In the genomic region with DNA sequence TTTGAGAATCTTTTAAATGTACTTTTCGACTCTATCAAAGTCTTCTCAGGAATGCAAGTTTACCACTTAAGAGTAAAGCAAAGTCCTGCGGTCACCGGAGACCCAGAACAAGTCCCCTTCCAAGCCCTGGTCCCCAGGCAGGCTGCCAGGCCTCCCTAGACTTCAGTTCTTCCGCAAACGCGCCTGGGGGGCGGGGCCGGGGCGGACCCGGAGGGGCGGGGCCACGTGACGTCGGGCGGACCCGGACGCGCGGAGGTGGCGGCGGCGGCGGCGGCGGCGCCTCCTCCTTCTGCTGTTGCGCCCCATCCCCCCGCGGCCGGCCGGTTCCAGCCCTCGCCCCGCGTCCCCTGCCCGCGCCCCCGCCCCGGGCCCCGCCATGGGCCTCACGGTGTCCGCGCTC, we compare ENCODE assay signal across 8 mouse cellular contexts. TPM values are rescaled to one million over a fixed set of nuclear protein-coding genes. Genes with fewer than 3 reads are reported as not detected.
DNase-seq lines count a peak whose midpoint lies in the region; ATAC-seq lines count a peak whose summit lies in the region.

A gene (plus strand): TSS at position 248 of the 400 bp plus-strand sequence.

- H3K36me3 ChIP-seq in megakaryocyte, embryonic 14.5 days (replicated peaks; ENCODE audit: low read length), result peaks cover 60% of the 10 kb centered on the region

- peak; percentile 20 for ATAC-seq in common myeloid progenitor, adult 5-6 weeks (replicated peaks; ENCODE audit: low read depth, poor library complexity, severe bottlenecking)

- H3K4me3 ChIP-seq in megakaryocyte, embryonic 14.5 days (replicated peaks), result peak within 1 kb of the TSS; percentile 98

- DNase-seq in ZHBTc4 (ENCODE audit: low read depth, low spot score), result peak; percentile 86
- DNase-seq in gastrocnemius, adult 8-10 months (ENCODE audit: low spot score in 2 of 2), result peak; percentile 91 to 93
- peak; percentile 39 for DNase-seq in hindlimb bud, embryonic 11.5 days (ENCODE audit: extremely low spot score, low read depth, low spot score)
- peak; percentile 80 to 89 for DNase-seq in left cerebral cortex, adult 8-10 months (ENCODE audit: low spot score in 2 of 2)
- DNase-seq in right cerebral cortex, postnatal 10 days (ENCODE audit: low spot score in 2 of 2), result peak; percentile 95 to 96
- DNase-seq in urinary bladder, postnatal 25 days (ENCODE audit: low spot score), result peak; percentile 99

- H3K27me3 ChIP-seq in megakaryocyte, embryonic 14.5 days (replicated peaks), result no peaks in the 10 kb centered on the region

- H3K9me3 ChIP-seq in megakaryocyte, embryonic 14.5 days, result no peaks in the 10 kb centered on the region

- H3K4me1 ChIP-seq in megakaryocyte, embryonic 14.5 days, result peaks cover 75% of the 10 kb centered on the region

RNA-seq across cellular contexts. Expression of the gene that starts here (rescaled TPM):
- total RNA-seq in common myeloid progenitor, adult 5-6 weeks (2017), result 31.9 and 39.4 TPM in 2 replicates
- total RNA-seq in gastrocnemius, adult 8-10 months (2022), result 10 to 100 TPM; 73.1 to 79.0 (median 74.8) TPM
- total RNA-seq in left cerebral cortex, adult 8-10 months (2022), result 100 to 1,000 TPM; 230 to 256 (median 247) TPM
- polyA plus RNA-seq in megakaryocyte, embryonic 14.5 days (2012; ENCODE audit: insufficient read depth, low replicate concordance), result 1,048 and 3,100 TPM in 2 replicates

Comparison
In these comparisons a context has a peak if more than half of its experiments do, and no peak if none do; other contexts are left out.
1. Peak in every context shown above with its lines: DNase-seq, ATAC-seq and H3K4me3 ChIP-seq.
2. DNase-seq: peak in every context shown above with its lines; median percentile 99 in urinary bladder, postnatal 25 days; 96 in right cerebral cortex, postnatal 10 days; 92 in gastrocnemius, adult 8-10 months; 86 in ZHBTc4; 84 in left cerebral cortex, adult 8-10 months; 39 in hindlimb bud, embryonic 11.5 days.